Mouse (Mus musculus): ENCODE measurements around the gene Kmt2e.

DNA sequence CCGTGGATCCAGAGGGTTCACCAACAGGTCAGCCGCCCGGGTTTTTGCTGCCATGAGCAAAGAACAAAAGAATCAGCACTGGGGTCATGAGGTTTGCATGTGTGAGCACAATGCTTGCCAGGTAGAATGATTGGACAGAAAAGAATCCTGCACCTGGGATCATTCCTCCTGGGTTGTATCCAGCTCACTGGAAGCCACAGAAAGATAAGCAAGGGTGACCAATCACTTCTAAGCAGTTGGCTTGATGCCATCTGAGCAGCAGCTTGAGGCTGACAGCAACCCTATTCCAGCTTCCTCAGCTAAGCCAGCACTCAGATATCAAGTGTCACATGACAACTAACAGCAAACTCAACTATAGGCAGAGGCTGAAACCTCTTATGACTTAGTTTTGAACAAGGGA is 84.4 kb downstream of the Kmt2e start:
- no peak for TF ChIP-seq CTCF (conservative IDR thresholded peaks at IDR 0.05; ENCODE audit: insufficient read depth, insufficient read length, low read depth, low read length)
- no peak for TF ChIP-seq POLR2A (IDR thresholded peaks at IDR 0.05; ENCODE audit: low read depth, low read length)
